Mouse (Mus musculus): Measurements from ENCODE around the gene Adamtsl1.

The Adamtsl1 gene

DNA sequence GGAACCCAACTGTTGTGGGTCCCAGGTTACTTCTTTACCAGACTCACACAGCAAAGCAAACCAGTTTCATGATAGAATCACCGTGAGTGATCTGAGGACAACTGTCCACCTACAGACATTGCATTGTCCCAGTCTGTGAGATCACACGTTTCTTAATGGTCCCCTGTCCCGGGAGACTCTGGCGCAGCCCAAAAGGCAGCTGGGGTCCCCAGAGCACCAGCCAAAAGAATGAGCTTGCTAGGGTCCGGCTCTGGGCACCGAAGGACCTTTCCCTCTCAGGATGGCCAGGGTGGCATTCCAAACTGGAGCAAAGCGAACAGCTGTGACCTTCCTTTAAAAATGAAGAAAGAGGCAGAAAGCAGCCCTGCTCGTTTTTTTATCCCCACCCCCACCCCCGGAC lies at the start of gene Adamtsl1:
Adamtsl1 (plus strand) TSS at position 381 of the 400 bp plus-strand sequence.
- DNase-seq: no peak

DNA sequence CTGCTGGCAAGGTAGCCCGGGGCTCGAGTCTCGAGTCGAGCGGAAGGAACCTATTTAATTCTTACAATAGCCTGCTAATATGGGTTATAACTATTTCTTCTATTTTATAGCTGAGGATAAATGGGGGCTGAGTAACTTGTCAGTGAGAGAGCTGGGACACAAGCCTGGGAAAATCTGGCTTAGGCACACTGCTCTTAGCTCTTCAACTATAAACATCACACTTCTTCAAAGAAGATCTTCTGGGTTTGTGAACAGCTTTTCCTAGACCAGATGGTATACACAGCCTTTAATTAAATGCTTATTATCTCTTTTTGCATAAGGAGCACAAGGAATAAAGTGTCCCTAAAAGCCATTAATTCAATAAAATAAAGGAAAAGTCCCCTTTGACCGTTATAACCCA lies 30.4 kb upstream of the Adamtsl1 start:
- no peak for DNase-seq

DNA sequence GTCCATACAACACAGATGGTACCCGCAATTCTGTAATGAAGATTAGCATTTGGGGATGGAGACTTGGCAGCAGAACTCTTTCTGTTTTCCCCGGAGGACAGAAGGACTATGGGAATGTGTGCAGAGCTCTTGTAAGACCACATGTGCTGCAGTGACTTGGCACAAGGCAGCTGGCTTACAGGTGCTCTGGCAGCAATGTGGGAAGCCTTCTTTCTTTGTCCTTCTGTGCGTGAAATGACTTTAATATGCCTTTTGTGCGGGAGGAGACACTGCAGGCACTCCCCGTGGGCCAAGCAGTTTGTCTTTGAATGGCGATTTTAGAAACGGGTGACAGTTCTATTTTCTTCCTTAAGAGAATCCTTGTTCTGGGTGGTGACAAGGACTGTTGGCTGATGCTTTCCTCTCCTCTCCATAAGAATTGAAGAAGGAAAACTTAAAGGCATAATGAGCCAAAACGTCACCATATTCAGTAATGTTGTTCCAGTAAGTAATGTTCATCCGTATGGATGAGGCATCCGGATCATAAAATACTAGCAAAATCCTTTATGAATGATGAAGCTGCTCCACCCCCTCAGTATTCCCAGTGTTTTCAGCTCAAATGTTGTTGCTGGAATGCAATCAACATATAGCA lies 27.5 kb upstream of the Adamtsl1 start:
- DNase-seq: no peak

DNA sequence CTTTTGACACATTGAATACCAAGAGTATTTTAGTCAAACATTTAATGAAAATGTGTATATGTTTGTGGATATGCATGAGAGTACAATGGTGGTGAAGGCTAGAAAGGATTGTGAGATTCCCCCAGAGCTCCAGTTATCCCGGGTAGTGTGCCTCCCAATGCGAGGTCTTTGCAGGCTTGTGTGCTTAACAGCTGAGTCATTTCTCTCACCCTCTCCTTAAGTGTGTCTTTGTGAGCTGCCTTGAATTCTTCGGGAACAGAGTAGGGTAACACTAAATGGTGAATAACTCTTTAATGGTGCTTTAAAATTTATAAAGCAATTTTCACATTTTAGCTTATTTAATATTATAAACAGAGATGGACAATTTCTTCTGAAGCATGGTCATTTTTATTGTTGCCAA lies 8.3 kb upstream of the Adamtsl1 start:
- DNase-seq: no peak

DNA sequence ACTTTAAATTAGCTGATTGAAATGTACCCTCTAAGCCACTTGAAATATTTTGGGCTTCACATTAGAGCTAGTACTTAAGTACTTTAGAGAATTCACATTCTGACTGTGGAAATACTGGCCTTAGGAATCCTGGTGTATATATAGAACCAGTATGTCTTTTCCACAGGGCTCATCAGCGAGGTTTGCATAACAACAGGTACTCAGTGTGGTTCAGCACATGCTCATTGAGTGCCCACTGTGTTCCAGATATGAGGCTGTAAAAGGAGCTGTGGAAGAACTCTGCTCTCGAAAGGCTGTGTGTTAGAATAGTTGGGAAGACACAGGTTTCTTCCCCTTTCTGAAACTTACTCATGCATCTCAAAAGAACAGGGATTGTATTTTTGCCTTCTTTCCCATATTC lies 7.0 kb upstream of the Adamtsl1 start:
- no peak for DNase-seq

DNA sequence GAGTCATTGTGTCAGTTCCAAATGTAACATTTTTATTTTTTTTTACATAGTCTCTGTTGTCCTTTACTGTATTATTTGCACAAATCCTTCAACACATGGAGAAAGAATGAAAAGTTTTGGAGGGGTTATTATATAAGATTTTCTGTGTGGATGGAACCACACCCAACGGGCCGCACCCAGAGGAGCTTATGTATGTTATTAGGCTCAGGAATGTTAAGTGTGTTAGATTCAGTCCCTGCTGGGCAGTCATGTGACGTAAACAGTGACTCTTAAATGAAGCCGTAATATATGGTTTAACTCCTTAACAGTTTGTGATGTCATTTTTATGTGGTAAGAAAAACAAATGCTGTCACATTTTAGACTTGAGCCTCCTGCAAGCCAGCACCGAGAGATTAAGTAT lies 6.5 kb upstream of the Adamtsl1 start:
- DNase-seq: no peak

DNA sequence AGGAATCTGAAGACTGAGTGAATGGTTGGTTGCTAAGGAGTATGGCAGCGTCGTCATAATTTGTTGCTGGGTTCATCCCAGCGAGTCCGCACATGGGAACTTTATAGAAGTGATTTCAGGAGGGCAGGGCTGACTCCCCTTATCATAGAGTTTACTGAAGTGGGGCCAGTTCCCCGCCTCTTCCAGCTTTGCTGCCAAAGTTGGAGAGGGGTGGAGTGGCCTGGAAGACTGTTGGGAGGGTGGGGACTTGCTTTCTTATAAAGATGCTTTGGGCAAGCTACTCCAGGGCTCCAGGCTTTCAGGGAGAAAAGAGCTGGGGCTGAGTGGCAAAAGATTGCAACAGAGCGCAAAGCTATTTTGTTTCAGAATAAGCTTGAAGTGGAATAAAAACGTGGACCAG lies 684 bp upstream of the Adamtsl1 start:
- DNase-seq: peak; percentile 81

DNA sequence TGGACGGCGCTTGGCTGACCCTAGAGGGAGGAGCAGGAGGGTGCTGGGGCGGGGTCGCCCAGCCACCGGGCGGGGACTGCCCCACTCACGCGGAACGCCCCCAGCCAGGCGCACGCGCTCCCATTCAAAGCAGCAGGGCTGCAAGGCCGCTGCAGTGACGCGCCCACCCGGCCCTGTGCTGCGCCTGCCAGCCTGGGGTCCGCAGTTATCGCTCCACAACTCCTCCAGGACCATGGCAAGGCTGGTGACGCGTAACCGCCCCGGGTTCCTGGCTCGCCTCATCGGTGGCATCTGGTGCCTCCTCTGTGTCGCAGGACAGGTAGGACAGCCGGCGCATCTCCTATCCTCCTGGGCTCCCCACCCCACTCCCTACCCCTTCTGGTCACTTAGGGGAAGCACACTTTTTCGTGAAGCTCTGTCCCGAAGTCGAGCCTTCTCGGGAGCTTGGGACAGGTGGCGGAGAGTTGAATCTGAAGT lies 271 bp downstream of the Adamtsl1 start:
- DNase-seq: peak; percentile 68

DNA sequence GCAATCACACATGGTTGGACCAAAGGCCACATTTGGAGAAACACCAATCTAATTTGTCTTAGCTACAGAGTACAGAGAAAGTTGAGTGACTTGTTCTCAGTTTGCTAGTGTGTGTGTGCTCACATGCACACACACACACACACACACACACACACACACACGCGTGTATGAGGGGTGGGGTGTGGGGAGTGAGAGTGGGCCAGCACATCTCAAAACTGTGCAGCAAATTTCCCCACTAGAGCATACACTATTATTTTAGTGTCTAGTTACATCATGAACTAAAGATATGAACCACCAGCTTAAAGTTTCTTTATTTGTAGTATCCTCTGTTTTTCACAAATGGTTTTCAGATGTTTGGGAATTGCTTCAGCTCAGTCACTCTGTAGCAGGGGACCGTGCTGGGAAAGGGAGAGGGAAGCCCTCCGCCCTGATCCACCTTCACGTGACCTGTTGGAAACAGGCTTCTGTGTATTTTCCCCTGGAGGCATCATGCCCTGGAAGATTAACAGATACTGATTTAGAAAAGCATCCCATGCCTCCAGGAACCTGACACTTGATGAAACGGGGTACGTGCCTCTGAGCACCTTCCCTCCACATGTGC lies 13.1 kb downstream of the Adamtsl1 start:
- DNase-seq: no peak

DNA sequence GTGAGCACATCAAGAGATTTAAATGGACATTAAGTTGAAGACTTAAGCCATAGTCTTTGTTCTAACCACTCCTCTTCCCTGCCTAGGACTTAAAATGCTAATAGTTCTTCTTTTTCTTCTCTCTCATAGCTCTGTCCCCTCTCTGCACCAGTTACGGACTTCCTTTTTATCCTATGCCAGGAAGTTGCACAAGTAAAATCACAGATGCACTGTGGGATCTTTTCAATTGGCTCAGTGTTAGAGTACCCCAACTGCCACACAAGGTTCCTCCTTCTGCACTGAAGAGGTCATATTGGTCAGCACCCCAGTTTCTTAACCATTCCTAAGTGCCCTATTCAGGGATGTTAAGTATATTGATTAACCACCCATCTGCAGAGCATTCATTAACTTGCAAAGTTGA lies 15.9 kb downstream of the Adamtsl1 start:
- no peak for DNase-seq

DNA sequence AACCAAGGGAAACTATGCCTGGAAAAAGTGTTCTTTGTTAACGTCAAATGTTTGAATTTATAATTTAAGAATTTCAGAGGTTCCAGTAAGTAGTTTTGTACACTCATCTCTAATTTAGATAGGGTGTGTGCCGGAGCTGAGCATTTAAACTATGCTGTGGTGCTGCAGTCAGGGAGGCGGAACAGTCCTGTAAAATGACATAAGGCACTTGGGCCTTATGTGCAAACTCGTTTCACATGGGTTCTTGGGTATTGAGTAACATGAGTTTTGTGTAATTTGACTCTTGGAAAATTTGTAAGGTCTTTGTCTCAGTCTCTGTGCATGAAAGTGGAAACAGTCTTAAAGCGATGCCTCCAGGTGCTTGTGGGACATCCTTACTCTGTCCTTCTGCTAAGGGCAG lies 25.7 kb downstream of the Adamtsl1 start:
- DNase-seq: no peak

DNA sequence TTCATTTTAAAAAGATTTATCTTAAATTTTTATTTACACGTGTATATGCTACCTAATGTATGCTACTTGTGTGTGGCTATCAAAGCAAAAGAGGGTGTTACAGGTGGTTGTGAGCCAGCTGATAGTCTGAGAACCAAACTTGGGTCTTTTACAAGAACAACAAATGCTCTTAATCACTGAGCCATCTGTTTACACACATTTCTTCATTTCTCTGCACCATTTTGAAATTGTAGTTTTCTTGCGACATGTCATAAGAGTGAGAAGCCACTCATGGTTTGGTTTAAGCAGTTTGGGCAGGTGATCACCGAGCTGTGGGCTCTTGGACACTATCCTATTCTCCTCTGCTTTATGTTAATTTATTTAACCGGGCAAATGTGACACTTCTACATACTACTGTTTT lies 29.2 kb downstream of the Adamtsl1 start:
- DNase-seq: no peak

DNA sequence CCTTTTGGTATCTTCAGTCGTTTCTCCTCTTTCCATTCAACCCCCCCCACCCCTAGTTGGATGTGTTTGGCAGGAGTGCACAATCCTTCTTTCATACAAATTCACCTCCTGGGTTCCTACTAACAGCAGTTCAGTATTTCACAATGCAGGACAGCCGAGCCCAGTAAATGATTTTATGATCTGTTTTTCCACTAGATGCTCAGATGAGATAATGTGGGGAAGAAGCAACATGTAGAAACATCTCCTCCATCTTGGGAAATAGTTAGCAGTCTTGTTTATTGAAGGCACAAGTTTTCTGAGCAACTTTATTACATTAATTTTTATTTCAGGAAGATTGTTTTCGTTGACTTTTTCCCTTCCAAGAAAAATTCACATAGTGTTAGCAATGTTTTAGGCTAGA lies 40.7 kb downstream of the Adamtsl1 start:
- peak; percentile 4 for DNase-seq

DNA sequence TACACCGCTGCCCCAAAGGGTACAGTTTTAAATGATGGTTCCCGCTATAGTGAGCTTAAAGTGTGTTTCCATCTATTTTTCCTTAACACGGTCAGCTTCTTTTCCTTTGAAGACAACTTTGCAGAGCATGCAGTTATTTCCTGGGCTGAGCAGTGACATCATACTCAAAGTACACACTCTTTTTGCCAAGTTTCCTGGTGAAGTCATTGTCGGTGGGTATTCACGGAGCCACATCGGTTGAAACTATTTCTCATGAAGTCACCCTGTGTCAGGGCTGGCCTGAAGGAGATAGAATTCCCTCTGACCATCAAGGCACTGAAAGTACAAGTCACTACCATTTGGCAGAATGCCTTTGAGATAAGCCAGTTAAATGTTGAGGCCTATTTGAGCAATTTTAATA lies 45.8 kb downstream of the Adamtsl1 start:
- DNase-seq: peak; percentile 7

DNA sequence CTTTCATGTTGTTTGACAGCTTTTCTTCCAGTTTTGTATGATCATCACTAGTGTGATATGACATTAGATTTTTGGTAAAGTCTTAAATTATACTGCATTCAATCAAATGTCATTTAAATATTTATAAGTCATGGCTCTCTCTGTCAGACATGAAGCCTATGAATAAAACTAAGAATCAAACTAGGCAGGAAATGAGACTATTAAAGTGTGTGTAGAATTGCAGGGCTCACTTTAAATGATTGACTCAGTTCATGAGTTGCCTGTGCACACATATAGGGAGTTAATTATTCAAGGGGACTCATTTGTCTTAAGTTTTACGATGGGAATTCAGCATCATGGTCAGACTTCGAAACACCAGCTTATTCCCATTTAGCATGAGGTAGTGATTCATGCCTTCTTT lies 71.5 kb downstream of the Adamtsl1 start:
- no peak for DNase-seq

DNA sequence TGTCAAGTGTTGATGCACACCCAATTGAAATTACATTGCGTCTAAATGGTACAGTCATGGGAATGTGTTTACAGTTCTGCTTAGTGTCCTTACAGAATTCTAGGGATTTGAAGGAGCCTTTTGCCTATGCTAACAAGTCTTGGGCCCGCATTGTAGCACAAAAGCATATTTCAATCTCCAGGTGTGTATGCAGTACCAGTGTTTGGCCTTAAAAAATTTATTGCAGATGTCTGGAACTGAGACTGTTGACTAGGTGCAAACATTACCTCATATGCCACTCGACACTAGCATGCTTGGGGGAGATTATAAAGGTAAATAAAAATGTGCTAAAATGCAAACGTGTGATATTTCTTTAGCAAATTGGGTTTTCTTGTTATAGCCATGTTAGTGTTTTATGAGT lies 75.0 kb downstream of the Adamtsl1 start:
- no peak for DNase-seq

DNA sequence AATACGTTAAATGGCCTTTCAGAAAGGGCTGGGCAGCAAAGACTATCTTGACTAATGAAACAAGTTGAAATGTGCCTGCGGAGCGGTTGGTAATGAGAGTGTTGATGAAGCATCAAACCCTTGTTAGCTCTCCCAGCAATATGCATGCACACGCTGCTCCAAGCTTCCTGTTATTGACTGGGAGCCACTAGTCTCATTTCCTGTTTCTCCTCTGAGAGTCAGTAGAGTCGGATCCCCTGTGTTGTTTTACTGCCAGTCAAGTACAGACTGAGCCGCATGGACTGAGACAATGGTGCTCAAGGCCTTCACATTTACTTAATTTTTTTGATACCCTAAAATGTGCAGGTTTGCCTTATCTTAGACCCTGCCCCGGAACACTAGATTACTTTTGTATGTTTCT lies 77.1 kb downstream of the Adamtsl1 start:
- peak; percentile 5 for DNase-seq

DNA sequence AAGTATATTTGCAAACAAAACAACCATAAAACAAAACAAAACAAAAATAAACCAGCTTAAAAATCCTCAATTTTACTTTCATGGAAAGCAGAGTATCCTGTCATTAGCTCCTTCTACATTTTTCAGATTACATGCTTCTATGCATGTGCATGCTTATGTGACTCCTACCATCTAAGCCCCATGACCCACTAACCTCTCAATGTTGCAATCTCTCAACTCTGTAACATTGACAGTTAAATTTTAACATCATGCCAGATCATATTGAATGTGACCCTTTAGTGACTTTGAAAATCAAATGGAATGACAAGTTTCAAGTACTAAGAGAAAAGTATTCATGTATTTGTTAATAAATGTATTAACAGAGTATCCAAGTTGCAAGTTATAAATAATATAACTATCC lies 80.2 kb downstream of the Adamtsl1 start:
- no peak for DNase-seq

DNA sequence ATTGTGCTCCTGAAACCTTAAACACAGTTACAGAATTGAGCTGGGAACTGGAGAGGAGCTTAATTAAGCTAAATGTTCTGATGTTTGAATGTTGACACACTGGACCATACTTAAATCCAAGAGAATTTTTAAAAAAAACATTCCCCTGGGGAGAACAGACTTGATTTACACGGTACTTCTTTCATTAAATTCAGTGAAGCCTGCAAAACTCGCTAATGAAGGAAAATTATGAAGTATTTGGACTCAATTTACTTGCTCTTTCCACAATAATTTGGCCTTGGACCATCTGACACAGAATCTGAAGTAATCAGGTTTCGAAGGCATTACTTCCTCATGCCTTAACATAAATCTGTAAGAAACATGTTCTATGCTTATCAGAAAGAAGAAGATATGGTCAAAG lies 99.4 kb downstream of the Adamtsl1 start:
- DNase-seq: no peak

DNA sequence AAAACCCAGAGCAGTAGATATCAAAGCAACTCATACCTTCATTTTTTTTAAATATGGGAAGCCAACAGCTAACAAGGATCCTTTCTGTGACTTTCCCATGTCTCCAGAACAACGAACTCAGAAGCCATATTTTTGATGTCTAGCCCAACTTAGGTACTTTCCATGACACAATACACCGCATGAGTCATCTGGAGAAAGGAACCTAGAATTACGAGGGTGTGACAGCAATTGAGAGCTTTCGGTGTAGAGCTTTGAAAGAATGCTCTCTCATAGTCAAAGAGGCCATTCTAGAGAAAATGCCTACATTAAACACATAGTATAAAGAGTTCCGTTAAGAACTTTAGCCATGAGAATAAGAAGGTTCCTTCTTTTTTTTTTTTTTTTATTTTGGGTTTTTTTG lies 104.8 kb downstream of the Adamtsl1 start:
- no peak for DNase-seq

DNA sequence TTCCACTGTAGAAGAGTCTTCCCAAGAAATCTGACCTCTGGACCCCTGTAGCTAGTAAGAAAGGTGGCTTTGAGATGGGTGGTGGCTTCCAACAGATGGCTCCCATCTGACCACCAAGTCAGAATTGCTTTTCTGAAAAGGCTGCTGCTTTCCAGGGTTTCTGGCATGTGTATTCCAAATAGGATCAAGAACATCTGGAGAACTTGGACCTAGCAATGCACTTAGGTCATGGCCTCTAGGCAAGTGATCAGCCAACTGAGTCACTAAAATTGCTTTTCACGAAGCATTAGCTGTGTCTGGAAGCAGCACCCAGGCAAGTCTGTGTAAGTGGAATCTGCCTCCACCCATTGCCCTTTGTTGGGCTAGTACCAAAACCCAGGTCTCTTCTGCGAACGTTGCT lies 105.3 kb downstream of the Adamtsl1 start:
- DNase-seq: peak; percentile 8

DNA sequence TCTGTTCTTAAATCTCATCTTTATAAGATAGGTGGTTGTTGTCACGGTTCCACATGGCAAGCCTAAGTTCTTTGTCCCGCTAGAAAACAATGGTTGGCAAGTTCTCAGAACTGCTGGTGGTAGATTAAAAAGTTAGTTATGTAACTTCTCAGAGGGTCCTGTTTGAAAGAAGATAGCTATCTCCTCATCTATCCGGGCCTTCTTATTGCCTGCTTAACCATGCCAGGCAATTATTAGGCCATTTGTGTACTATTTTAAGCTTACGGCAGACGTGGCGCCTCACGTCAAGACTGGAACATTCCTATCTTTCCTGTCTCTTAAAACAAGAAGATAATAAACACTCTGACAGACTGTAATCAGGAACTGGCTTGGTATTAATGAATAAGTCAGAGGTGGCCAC lies 115.4 kb downstream of the Adamtsl1 start:
- peak; percentile 19 for DNase-seq

DNA sequence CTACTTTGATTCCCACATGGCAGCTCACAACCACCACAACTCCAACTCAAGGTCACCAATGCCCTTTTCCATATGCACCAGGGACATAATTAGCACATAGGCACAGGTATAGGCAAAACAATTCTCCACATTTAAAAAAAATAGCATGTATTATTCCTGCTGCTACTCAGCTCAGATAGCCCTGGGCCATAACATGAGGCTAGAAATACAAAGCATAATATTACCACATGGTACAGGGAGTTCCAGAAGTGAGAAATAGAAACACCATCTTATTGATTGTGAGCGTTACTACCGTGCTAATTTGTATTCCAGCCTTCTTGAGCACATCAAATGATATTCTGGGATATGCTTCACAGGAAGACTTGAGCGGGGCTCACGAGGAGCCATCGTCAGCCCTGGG lies 155.3 kb downstream of the Adamtsl1 start:
- no peak for DNase-seq

DNA sequence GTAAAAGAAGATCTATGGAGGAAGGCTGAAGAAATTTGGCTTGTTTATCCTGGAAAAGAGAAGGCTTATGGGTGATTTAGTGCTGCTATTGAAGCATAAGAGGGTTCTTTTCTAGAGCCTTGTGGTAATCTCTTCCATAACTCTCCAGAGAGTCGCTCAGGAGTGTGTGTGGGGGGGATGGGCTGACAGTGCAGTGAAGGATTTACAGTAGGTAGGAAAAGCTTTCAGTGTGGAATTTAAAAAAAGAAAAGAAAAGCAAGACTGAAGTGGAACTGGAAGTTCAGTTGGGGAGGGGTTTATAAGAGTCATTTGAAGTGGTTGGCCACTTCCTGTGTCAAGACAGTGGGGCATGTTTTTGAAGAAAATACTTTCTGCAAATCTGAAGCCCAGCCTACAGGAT lies 155.8 kb downstream of the Adamtsl1 start:
- DNase-seq: no peak

DNA sequence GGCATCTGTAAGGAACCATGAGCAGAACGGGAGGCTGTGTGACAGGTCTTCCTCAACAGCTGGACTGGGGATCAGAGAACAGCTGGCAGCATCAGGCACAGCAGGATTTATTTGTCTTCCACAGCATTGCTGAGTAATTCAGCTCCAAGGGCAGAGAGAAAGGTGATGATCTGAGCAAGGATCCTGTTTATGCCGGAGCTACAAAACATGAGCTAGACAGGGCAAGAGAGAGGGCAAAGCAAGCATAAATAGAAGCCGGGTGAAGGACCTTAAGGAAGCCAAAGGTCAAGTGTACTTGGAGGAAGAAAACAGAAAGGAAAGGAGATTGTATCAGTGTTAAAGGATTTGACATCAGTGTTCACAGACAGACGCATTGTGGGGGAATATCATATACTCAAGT lies 158.3 kb downstream of the Adamtsl1 start:
- DNase-seq: peak; percentile 2

Data from lung, postnatal 10 days (tissue).